Mouse (Mus musculus) lung, postnatal 36 days (tissue): ENCODE data around the gene Serpinb5.
"Not testable (repeated sequence)": the region's sequence is repeated elsewhere in the genome, so short reads cannot be mapped to it uniquely, and the experiment has no call there.

Experiments
- DNase-seq: peaks from one replicate; pipeline ENCODE4 v3.0.0; 2022; ENCODE audit warnings: mixed read lengths

Gene Serpinb5

GRCm38 (mm10) chr1:106860847-106861246, at the start of gene Serpinb5:
Serpinb5 (plus strand) TSS chr1:106861173.
- no peak for DNase-seq

GRCm38 (mm10) chr1:106814864-106815263, 46.1 kb upstream of the Serpinb5 start:
- DNase-seq: no peak

GRCm38 (mm10) chr1:106815265-106815664, 45.7 kb upstream of the Serpinb5 start:
- no peak for DNase-seq

GRCm38 (mm10) chr1:106816766-106817165, 44.2 kb upstream of the Serpinb5 start:
- DNase-seq: no peak

GRCm38 (mm10) chr1:106818323-106818722, 42.6 kb upstream of the Serpinb5 start:
- DNase-seq: peak; percentile 23

- DNase-seq: no peak
Observed at GRCm38 (mm10) chr1:106822297-106822696, 38.7 kb upstream of the Serpinb5 start.

- DNase-seq: no peak
Observed at GRCm38 (mm10) chr1:106828784-106829183, 32.2 kb upstream of the Serpinb5 start.

- DNase-seq: no peak
Observed at GRCm38 (mm10) chr1:106865543-106865942, 4.6 kb downstream of the Serpinb5 start.

- no peak for DNase-seq
Observed at GRCm38 (mm10) chr1:106866029-106866428, 5.1 kb downstream of the Serpinb5 start.

GRCm38 (mm10) chr1:106866768-106867167, 5.8 kb downstream of the Serpinb5 start:
- DNase-seq: no peak

GRCm38 (mm10) chr1:106869986-106870385, 9.0 kb downstream of the Serpinb5 start:
- no peak for DNase-seq

- no peak for DNase-seq
Observed at GRCm38 (mm10) chr1:106875193-106875886, 14.4 kb downstream of the Serpinb5 start.

- DNase-seq: no peak
Observed at GRCm38 (mm10) chr1:106876147-106876546, 15.2 kb downstream of the Serpinb5 start.

GRCm38 (mm10) chr1:106882723-106883122, 21.8 kb downstream of the Serpinb5 start:
- DNase-seq: no peak

- DNase-seq: no peak
Observed at GRCm38 (mm10) chr1:106883369-106883768, 22.4 kb downstream of the Serpinb5 start.

GRCm38 (mm10) chr1:106883812-106884211, 22.8 kb downstream of the Serpinb5 start:
- no peak for DNase-seq

- not testable (repeated sequence) for DNase-seq
Observed at GRCm38 (mm10) chr1:106895142-106895541, 34.2 kb downstream of the Serpinb5 start.

- peak; percentile 42 for DNase-seq
Observed at GRCm38 (mm10) chr1:106901406-106901805, 40.4 kb downstream of the Serpinb5 start.

GRCm38 (mm10) chr1:106931954-106932353, 71.0 kb downstream of the Serpinb5 start:
- peak; percentile 34 for DNase-seq
